Mouse (Mus musculus) embryo, embryonic 10 days (tissue): ENCODE measurements at regions not wholly inside any gene's neighbourhood (a gene's known extent, or its start where the extent isn't known, plus 50 kb on each side); places are given as distances from the start of the nearest gene placed in this dataset.

ENCODE experiments used
- DNase-seq: peaks from one replicate; pipeline ENCODE4 v3.0.0-alpha.2; 2015; ENCODE audit warnings: low spot score

DNA sequence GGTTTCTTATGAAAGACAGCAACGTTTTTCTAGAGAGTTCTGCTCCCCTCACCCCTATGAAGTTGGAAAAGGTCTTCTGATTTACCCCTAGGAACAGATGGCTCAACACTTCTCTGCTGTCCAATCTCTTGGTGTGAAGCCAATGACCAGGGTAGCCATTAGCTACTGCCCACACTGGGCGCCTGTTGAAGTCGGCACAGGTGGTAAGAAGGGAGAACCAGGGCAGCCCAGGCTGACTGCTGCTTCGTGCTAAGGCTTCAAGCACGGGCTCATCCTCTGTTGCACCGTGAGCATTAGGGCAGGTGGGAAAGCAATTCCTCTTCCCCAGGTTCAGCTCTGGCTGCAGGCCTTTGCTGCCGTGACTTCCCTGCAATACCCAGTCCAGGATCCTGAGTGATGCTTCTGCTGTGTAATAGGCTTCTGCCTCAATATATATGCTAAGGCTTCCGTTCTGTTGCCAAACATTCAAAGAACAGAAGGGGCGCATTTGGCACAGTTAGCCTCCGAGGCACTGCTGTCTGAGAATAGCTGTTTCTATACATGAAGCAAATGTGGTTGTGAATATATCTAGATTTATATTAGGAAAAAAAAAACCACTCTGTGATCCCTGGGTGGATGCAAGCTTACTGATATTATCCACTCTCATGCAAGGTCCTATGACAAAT lies 76.4 kb upstream of the Atp5g3 start:
- no peak for DNase-seq

DNA sequence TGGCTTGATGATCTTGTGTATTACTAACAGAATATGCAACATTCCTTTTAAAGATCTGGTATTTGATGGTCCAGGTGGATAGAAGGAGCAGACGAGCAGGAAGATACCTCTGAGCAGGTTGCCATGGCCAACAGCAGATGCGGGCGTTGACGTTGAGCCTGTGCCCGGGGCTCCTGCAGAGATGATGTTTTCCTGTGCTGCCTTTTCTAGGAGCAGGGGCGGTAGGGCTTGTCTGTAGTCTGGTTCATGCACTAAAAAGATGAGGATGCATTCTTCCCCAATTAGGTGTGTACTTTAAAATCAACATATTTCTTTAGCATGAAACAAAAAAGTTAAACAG lies 74.8 kb upstream of the Atp5g3 start:
- DNase-seq = no peak

DNA sequence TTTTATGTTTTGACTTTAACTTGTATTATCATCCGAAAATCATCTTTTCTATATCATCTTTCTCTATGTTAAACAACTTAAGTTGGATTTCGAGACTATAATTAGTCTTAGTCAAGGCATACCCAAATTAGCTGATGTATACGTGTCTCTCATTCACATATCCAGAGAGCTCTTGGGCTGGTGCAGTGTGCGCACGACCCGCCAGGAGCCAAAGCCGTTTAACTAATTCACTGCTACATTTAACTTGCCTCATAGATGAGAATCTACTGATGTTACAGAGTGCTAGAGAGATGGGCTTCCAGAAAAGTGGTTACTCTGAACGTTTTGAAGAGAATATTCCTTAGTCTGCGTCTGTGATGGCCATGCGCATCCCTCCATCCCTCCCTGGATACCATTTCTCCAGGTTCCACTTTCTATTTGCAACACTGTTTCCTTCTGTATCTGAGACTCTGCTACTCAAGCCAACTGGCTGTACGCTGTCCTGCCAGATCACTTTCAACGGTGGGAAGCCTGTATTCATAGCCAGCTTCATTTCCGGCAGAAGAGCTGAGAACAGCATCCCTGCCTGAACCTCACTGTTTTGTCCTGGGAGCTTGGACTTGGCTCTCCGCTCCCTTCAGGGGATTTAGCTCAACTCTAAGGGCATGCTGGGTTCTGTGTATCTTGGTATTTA lies 74.2 kb upstream of the Atp5g3 start:
- DNase-seq = no peak

DNA sequence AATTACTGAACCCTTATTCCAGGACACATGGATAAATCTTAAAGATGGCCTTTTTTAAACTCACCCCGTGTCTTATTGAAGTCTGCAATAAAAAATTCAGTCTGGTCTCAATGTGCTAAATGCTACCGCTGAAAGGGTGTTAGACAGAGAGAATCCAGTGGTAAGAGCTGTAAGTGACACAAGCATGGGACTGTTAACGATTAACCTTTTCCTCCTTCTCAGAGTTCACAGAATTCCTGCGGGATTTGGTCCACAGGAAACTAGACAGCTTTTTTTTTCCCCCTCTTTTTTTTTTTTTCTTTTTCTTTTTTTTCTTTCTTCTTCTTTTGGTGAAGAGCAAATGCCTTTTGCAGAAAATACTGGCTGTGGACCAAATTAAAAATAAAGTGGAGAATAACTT lies 72.0 kb upstream of the Atp5g3 start:
- peak; percentile 76 for DNase-seq

DNA sequence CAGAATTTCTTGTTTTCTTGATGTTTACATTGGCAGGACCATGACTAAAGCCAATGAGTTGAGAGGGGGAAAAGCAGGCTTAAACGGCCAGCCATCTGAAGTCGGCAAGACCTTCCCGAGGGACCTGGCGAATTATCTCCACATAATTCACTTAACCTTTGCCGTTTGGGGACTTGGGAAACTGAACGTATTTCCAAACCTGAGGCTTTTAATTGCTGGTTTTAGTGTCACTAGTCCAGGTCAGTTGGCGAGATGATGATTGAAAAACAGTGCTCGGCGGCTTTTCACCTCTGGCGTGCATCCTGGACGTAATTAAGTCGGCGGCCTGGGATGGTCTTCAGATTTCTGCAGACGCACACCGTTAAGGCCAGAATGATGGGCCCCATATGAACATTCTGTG lies 66.9 kb upstream of the Atp5g3 start:
- peak; percentile 70 for DNase-seq

DNA sequence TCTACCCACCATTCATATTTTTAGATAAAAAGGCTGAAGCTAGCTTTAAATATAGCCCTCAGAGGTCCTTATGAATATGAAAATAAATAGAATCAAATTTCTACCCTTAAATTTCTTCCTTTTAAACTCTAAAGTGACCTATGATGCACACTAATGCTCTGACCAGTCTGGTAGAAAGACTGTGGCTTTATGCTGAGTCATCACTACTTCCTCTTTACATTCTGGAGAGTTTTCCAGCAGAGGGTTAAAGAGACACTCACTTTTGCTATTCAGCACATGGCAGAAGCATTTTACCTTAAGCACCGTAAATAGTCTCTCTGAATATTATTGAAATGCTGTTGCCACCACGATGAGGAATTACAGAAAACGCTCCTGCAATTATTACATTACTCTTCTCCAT lies 62.6 kb upstream of the Atp5g3 start:
- no peak for DNase-seq

DNA sequence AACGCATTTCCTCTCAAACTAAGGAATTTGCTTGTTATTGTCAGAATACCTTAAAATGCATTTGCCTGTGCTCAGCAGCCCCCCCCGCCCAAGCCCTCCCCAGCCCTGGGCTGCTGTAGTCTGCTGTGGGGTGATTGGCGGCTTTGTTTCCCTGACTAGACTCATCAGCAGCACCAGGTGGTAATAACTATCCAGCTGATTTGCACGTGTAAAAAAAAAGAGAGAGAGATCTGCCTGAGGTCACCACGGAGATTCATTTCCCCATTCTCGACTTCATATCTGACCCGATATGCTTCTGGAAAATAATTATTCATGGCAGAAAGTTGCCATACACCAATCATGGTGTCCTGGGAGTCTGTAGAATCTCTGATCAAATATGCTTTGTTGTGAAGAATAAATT lies 56.5 kb upstream of the Atp5g3 start:
- DNase-seq = no peak

DNA sequence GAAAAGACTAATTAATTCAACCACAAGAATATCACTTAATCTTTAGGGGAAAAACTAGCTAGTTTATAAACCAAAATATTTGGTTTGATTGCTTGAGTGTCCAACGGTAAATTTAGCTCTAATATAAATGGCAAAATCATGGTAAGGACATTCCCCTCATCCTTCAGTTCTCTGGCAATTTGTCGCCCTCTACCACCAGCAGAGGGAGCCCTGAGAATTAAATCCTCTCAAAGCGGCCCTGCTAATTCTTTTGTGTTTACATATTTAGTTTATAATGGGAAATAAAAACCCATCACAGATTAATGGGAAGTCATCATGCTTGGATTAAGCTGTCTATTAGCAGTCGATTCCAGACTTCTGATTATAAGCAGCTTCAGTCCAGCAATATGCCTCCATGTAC lies 54.5 kb upstream of the Atp5g3 start:
- DNase-seq = peak; percentile 72
